Mouse (Mus musculus) heart, postnatal 4 days (tissue): ENCODE results near the gene Smg7. TPM values are rescaled to one million over a fixed set of nuclear protein-coding genes. Genes with fewer than 3 reads are reported as not detected.

ENCODE experiments used
- DNase-seq: peaks from one replicate; pipeline ENCODE4 v3.0.0; 2021
- total RNA-seq, 2 experiments: library from RNA; stranded (reverse); gene quantifications; 2 replicates each; pipeline ENCODE4 v1.2.3; 2021

Gene Smg7
- total RNA-seq, 2 experiments from 2014 or later, result 49.7 to 54.8 TPM

DNA sequence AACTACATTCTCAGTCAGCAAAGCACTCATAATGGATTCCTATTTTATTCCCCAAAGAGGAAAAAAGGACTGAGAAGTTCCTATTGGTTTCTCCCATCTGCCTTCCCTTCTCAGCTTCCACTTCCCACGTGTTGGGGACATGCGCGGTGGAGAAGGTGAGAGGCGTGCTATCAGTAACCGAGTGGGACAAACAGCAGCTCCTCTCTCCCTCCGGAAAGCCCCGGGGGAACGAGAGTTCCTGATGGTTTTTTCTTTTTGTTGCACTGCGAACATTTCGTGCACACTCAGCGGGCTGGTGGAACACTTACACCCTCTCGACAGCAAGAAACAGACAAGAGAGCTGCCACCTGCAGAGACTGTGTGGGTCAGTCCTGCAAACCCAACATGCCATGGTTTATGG lies 63.6 kb downstream of the Smg7 start:
- DNase-seq, result no peak

DNA sequence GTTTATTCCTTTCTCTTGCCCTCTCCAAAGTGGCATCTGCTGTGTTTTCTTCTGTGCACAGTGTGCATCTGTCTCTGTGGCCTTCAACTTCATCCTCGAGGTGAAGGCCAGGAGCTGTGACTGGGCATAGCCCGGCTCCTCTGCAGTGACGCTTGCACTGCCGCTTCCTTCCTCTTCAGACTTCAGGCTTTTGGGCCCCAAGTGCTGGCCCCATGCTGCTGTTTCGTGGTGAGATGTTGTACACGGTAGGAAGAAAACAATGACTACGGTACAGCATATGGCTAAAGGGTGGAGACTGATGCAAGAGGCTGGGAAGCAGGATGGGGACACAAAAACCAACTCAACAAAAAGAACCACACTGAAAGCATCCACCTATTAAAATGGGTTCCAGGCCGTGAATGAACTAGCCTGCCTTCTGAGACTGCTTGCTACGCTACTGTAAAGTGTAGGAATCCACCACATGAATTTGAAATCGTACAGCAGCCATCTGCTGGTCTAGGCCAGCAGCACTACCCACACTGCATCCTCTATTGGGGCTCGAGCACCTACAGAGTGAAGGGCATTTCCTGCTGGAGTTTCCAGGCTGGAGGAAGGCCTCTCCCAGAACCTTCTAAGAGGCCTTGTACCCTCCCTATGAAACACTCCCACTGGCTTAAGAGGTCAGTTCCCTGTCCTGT lies 64.3 kb downstream of the Smg7 start:
- DNase-seq, result no peak

DNA sequence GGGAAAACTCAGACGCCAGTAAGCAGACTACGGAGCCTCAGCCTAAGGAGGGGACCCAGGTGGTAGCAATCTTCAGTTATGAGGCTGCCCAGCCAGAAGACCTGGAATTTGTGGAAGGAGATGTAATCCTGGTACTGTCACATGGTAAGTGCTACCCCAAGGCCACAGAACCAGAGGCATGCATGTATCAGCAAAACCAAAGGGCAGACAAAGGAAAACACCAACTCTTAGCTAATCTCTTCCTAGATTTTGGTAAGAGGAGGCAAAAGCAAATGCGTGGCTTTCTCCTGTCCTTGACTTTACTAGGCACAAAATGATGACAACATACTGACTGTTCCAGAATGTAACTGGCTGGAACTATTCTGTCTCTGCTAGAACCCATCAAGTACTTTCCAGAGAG lies 67.4 kb downstream of the Smg7 start:
- no peak for DNase-seq

DNA sequence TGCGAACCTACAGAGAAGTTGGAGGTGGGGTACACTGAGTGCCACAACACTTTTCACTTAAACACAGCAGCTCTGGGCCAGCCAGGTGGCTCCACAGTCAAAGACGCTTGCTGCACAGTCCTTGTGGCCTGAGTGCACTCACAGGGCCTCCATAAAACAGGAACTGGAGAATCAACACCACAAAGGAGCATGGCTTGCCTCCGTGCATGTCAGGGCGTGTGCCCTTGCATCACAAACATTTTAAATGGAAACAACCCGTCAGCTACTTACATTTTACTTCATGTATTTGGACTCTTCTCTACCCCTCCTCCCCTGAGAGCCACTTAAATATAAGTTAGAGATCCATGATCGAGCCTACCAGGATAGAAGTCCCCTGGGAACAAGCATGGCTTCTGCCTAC lies 70.1 kb downstream of the Smg7 start:
- DNase-seq, result no peak

DNA sequence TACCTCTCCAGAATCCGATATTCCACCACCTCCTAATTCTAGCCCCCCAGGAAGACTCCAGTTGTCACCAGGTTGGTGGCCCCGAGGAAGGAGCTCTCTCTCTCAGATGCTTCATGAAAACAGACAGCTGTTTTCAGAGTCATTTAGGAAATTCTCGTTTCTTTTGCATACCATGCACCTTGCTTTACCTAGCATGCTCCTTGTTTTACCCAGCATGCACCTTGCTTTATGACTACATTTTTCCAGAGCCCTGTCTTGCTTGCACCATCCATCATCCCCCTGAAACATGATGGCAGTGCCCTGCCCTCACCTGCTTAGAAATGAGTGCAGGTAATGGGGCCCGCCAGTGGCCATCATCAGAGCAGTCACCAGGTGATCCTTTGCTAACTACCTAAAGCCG lies 70.8 kb downstream of the Smg7 start:
- no peak for DNase-seq

DNA sequence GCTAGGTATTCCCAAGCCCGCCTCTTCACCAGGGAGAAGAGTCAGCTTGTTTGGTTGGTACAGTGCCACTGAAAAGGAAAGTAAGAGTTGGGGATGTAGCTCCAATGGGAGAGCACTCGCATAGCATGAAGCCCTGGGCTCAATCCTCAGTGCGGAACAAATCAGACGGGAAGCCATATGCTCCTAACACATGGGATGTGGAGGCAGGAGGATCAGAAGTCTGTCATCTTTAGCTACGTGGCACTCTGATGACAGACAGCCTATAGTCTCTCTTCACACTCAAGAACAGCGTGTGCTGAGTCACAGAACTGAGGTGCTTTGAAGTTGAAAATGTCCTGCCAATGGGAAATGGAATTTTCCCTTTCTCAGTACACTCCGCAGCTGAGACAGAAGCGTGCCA lies 71.4 kb downstream of the Smg7 start:
- no peak for DNase-seq

DNA sequence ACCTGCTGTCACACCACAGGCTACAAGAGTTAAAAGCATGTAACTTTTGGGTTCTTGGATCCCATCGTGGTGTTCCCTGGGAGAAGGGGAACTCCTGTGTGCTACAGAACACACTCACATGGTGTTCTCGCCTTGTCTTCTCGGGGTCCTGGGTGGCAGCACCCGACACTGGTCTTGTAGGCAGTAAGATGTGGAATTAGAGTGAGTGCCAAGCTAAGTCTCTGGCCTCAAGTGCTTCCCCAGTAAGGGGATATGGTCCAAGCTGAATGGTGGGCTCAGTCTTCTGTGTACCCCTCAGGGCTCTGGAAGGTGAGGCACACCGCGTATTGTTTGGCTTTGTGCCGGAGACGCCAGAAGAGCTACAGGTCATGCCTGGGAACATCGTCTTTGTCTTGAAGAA lies 72.4 kb downstream of the Smg7 start:
- no peak for DNase-seq

DNA sequence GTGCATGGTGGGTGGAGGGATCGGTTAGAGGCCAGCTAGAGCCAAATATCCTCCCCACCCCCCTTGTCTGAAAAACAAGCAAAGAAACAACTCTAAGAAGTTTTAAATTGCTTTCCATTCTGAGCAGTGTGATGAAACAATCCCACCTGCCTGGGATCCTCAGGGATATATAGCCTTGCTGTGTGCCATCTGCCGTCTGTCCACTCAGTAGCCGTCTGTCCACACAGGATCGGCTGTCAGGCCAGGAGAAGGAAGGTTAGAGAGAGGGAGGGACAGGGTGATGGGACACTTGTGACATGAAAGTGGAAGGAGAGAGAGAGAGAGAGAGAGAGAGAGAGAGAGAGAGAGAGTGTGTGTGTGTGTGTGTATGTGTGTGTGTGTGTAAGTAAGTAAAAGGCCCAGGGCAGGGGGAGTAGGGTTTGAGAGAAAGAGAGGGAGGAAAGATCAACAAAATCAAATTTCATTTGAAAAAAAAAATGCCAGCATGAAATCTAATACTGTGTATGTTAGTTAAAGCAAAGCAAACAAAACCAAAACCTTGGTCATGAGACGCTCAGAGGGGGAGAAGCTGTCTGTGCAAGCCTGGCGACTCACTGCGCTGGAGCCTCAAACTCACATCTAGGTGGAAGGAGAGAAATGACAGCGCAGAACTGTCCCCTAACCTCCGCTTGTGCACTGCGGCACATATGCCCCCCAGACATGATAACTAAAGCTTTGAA lies 73.7 kb downstream of the Smg7 start:
- DNase-seq, result no peak

DNA sequence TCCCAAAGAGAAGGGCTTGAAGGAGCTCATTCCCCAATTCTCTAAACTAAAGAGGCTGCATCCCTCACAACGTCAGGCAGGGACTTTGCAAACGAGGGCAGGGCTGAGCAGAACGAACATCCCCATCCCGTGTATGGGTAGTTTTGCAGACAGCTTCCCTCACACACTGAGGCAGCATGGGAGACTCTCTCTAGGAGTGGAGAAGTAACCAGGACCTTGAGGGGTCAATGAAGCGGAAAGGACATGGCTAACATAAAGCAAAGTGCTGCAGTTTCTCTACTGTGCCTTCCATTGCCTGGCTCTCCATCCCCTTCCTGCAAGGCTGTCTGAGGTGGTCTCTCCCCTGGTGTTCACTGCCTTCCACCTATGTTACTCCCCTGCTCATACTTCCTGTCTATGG lies 74.3 kb downstream of the Smg7 start:
- DNase-seq, result no peak

DNA sequence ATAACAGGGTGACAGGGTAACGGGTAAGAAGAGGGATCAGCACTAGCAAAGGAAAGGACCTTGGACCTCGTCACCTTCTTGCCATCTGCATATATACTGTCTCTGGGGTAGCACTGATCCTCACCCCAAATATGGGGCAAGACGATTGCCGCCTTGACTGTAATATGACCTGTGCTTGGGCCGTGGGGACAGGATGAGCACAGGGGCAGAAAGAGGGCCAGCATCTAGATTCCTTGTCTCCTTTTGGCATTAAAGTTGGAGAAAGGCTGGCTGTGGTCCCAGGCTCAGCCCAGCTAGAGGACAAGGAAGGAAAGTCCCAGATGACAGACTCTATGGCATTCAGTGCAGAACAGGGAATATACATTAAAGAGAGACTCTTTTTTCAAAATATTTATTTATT lies 76.0 kb downstream of the Smg7 start:
- DNase-seq, result no peak

DNA sequence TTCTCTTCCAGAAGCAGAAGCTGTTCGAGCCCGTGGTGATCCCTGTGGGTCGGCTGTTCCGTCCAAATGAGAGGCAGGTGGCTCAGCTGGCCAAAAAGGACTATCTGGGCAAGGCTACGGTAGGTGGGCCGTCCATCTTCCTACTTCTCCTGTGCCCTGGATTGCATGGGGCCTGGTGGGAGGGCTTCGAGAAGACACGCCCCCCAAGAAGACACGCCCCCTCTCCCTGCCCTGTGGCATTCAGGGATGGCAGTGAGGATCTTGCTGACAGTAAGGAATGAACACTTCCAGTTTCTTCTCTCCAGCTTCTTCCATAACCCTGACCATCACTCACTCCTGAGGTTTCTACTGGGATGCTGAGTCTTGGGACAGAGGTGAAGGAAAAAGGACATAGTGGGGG lies 78.2 kb downstream of the Smg7 start:
- DNase-seq, result no peak

DNA sequence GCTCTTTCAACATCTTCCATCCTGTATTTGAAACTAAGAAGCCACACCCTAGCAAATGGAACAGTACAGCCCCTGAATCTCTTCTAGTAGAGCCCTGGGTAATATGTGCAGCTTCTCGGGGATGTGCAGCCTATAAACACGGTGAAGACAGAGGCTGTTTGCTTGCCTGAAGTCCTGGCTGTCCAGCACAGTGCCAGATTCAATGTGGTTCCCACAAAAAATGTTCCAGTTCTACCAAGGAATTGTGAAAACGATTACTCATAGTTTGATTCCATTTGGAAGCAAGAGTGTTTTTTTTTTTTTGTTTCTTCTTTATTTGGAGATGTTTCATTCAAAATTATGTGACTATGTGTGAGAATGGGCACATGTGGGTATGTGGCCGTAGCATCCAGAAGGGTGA lies 80.7 kb downstream of the Smg7 start:
- no peak for DNase-seq

DNA sequence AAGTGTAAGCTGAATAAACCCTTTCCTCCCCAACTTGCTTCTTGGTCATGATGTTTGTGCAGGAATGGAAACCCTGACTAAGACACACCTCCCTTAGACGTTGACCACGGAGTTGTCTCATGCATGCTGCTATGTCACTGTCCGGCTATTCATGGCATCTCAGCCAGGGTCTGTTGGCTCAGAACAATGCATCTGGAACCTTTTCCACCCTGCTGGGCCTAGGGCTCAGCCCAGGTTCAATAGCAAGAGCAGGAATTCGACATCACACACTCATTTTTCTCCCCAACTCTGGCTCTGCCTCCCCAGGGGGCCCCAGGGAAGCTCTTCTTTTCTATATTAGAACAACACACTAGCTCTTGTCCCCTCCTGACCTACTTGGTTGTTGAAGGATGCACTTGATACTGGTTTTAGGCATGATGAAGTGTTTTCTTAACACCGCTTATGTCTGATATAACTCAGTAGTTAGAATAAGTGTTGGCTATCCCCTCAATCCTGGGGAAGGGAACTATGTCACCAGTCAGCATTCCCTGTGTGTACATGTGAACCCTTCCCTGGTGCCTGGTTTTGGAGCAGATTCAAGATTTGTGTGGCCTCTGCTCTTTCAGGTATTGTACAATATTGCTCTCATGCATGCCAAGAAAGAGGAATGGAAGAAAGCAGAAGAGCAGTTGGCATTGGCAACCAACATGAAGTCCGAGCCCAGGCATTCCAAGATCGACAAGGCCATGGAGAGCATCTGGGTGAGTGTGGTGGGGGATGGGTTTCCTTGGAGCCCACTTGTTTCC lies 81.3 kb downstream of the Smg7 start:
- DNase-seq, result no peak

DNA sequence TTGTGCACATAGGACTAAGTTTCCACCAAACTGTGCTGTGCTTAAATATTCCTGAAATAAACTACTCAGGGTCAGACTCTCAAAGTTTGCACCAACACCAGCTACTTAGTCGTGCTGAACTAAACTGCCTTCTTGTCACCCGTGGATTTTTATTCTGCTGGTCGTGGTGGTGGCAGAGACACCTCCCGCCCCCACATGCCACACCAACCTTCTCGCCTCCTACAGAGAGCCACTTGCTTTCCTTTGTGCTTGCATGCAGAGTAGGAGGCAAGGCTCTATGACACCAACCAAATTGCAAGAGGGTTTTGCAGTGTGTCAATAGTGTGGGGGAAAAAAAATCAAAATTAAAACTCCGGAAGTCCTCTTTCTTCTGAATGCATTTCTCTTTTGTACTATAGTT lies 82.9 kb downstream of the Smg7 start:
- no peak for DNase-seq

DNA sequence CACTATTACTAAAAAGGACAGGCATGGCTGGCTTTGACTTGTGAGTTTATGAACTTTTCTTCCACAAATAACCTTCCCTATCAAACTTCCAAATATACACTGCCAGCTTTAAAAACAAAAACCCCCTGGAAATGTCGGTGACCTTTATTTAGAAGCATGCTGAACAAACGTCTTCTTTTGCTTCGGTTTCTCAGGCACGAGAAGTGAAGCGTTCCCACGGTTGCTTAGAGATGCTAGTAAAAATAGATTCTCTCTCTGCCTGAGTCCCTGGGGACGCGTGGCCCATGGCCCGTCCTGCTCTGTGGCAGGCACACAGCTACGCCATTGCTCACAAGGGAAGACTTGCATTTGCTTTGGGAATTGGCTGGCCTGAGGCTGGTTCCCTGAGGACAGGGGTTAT lies 84.7 kb downstream of the Smg7 start:
- peak; percentile 63 for DNase-seq

DNA sequence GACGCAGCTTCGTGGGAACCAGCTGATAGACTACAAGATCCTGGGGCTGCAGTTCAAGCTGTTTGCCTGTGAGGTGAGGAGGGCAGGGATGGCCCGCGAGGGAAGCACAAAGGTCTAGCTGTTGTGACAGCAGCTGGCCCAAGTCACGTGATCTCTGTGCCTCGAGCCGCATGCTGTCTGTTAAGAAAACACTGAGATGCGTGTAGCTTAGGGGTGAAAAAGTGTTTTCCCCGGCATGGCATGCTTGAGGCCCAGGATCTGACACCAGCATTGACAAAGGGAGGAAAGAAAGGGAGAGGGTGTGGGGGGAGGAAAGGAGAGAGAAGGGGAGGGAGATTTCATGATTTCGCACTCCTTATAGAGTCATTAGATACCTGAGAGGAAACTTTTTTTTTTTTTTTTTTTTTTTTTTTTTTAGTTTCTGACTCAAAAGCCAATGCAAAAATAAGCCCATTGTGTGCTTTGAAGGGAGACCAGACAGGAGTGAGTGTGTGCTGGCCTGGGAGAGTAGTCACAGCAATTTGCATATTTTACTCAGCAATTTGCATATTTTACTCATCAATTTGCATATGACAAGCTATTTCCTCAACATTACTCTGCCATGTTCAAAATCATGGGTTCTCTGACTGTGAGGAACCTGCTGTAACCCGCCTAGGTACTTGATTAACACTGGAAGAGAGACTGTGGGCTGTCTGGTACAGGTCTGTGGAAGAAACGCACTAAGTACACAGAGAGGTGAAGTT lies 85.2 kb downstream of the Smg7 start:
- DNase-seq, result no peak

DNA sequence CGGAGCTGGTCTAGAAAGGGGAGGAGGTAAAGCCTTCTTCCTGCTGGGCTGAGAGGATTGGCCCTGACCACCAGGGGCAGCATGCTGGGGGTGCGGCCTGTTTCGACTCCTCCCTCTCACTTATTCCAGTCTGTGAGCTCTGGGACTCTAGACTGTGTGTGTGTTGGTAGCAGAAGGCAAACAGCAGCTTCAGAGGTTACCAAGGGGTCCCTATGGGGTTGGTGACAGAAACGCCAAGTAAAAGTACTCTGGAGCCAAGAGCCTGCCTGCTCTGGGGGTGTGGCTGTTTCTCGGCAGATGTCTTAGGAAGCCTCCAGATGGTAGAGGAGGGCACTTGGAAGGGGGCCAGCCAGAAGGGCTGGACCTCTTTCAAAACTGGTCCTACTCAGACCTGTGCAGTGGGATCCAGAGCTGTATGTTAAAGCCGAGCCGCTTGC lies 87.2 kb downstream of the Smg7 start:
- peak; percentile 60 for DNase-seq

DNA sequence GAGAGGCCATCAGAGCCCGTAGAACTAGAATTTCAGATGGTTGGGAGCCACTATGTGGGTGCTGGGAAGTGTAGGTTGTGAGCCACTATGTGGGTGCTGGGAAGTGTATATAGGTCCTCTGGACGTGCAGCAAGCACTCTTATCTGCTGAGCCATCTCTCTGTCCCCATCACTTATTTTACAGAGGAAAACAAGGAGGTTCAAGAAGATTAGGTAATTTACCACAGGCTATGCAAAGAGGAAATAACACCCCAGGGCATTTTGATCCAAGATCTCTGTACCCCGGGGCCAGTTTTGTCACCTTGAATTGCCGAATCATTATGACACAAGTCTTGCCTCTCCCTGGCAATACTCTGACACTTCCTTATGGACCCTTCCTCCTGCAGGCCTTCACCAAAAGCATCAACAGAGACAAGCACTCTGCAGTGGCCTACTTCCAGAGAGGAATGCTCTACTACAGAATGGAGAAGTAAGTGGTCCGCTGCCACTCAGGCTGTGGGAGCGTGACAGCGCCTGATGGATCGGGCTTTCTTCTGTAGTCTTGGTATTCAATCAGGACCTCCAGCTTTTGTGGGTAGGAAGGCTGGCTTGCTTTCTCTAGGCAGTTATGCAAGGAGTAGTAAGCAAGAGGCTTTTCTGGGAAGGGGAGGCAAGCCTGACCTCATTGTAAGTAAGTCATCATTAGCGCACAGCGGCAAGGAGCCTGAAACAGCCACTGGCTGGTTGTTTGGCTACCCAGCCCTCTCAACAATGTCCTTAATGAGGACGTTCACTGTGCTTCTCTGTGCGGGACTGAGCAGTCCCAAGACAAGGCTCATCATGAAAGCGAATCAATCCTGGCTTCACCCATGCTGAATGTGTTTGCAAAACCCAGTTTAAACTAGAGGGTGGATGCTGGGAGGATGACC lies 91.7 kb downstream of the Smg7 start:
- no peak for DNase-seq

DNA sequence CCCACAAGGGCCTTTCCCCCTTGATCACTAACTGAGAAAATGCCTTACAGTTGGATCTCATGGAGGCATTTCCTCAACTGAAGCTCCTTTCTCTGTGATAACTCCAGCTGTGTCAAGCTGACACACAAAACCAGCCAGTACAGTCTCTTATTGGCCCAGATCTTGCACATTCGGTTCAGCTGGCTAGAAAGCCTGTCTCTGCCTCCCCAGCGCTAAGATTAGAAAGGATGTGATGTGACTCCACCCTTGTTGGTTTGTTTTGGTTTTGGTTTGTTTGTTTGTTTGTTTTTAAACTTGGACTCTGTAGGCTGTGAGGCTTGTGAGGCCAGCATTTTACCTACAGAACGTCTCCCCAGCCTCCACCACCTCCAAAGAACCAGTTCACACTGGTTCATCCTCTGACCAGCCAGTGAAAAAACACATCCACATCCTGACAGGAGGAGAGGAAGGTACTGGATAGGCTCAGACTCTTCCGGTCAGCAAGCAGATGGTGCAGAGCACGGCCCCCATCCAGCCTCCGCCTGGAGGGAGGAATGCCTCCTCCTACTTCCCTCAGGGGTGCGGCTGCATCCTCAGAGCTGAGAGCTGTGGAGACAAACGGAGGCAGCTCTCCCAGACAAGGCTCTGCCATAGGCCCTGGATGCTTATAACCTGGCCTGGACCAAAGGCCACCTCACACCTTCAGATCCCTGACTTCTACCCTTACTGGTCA lies 92.7 kb downstream of the Smg7 start:
- DNase-seq, result peak; percentile 39

DNA sequence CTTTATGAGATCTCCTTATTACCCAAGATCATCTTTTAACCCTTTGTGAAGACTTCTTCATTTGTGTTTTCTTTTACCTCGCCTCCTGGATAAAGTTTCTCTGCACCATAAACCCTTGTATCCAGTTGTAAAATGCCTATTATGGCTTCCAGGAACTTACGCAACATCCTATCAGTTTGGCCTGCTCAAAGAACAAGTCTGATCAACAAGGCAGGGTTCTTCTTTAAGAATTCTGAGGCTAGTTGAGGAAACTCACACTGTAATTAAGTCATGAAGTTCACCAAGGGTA lies 94.1 kb downstream of the Smg7 start:
- DNase-seq, result no peak

DNA sequence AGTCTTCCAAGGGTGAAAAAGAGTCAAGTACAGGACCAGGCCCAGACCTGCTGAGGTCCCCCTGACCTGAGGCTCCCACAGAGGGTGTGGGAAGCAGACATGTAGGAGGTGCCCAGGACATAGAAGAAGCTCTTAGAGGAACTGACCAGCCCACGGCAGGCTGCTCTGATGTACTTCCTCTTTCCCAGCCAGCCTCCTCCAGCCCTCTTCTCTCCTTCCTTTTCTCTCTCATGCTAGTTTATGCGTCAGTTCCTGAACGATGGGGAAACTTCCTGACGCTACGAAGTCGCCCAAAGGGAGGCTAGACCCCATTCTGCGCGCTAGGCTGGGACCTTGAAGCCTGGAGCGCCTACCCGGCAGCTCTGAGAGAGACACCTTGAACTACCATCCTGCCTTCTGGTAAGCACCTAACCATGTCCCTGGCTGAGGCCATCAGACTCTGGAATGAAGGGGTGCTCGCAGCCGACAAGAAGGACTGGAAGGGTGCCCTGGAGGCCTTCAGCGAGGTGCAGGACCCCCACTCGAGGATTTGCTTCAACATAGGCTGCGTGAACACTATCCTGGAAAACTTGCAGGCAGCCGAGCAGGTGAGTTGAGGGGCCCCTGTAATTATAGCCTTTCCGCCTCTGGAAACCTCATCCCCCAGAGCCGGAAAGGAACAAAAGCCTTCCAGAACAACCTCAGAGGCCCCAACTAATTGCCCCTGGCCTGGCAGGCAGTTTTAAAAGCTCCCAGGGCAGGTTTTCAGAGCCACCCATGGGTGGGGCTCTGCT lies 94.6 kb downstream of the Smg7 start:
- DNase-seq, result no peak
